Mouse (Mus musculus) hindbrain, embryonic 16.5 days (tissue): ENCODE measurements around the gene Ptpdc1. TPM values are rescaled to one million over a fixed set of nuclear protein-coding genes. Genes with fewer than 3 reads are reported as not detected.

Experiments
- ATAC-seq: fragments of 200-750 bp; cut with Nextera tagmentation; 2 replicates; pipeline ENCODE4 v1.8.0; 2017; ENCODE audit warnings: moderate TSS enrichment, moderate library complexity
- H3K27ac ChIP-seq: fragments of 300-500 bp; sonication (generic); 2 replicates; pipeline ENCODE4 v1.5.1; 2014; ENCODE audit warnings: low read depth, mild to moderate bottlenecking, control low read depth, low read length, moderate library complexity
- H3K27me3 ChIP-seq: fragments of 300-500 bp; sonication (generic); replicated peaks from 2 replicates; pipeline ENCODE4 v1.6.1; 2014; ENCODE audit warnings: low read length; ENCODE audit not compliant: control insufficient read depth, insufficient read depth
- H3K36me3 ChIP-seq: fragments of 300-500 bp; sonication (generic); 2 replicates; pipeline ENCODE4 v1.6.1; 2014; ENCODE audit warnings: mild to moderate bottlenecking, low read length, moderate library complexity, mixed read lengths; ENCODE audit not compliant: control insufficient read depth, insufficient read depth
- H3K4me1 ChIP-seq: fragments of 300-500 bp; sonication (generic); 2 replicates; pipeline ENCODE4 v1.6.1; 2014; ENCODE audit warnings: low read depth, low read length; ENCODE audit not compliant: control insufficient read depth, insufficient read depth
- H3K4me2 ChIP-seq: fragments of 300-500 bp; sonication (generic); 2 replicates; pipeline ENCODE4 v1.6.1; 2014; ENCODE audit warnings: mild to moderate bottlenecking, low read length, control low read depth, moderate library complexity
- H3K4me3 ChIP-seq: fragments of 300-500 bp; sonication (generic); 2 replicates; pipeline ENCODE4 v1.5.1; 2014; ENCODE audit warnings: mild to moderate bottlenecking, low read length, control low read depth, moderate library complexity
- H3K9ac ChIP-seq: fragments of 300-500 bp; sonication (generic); 2 replicates; pipeline ENCODE4 v1.6.1; 2014; ENCODE audit warnings: low read depth, mild to moderate bottlenecking, control low read depth, low read length, moderate library complexity
- H3K9me3 ChIP-seq: fragments of 300-500 bp; sonication (generic); 2 replicates; pipeline ENCODE4 v1.6.1; 2014; ENCODE audit warnings: mild to moderate bottlenecking, low read length, moderate library complexity; ENCODE audit not compliant: control insufficient read depth
- WGBS: fragments of 180-500 bp; shearing (Covaris S2); extraction: QIAGEN DNeasy Blood & Tissue Kit; methylation state at CpG from one replicate; pipeline ENCODE4 v1.1.7; 2014; 5-methylcytosine and 5-hydroxymethylcytosine counted together
- polyA plus RNA-seq: library from polyadenylated mRNA; unstranded; fragments of >200 nt; fragmentation: Nextera tagmentation; extraction: Ambion mirVana; gene quantifications from 2 replicates; pipeline ENCODE4 v1.2.1, GENCODE M21; 2015

Ptpdc1 gene
- polyA plus RNA-seq: 14.7 and 17.4 TPM in 2 replicates

GRCm38 (mm10) chr13:48625433-48626184, at the start of gene Ptpdc1:
TSS of gene Ptpdc1 (minus strand) at chr13:48625664.
- Histone ChIP-seq H3K4me3 (peak within 1 kb of the TSS; percentile 92), H3K9ac (peak within 1 kb of the TSS; percentile 93), H3K4me1 (peaks cover 6% of the 10 kb centered on the region; the same call in 1 of the 2 replicates), H3K9me3 (no peaks in the 10 kb centered on the region), H3K27ac (peak within 1 kb of the TSS; percentile 94), H3K27me3 (no peaks in the 10 kb centered on the region), H3K4me2 (peak within 1 kb of the TSS; percentile 91), H3K36me3 (no peaks in the 10 kb centered on the region)
- peak; percentile 100 for ATAC-seq
- under 1% methylated on average over 54 of the region's 76 CpGs for WGBS

GRCm38 (mm10) chr13:48674609-48675008, 49.1 kb upstream of the Ptpdc1 start:
- 84% methylated on average over 5 of the region's 5 CpGs for WGBS
- H3K27me3 ChIP-seq: peaks cover 27% of the 10 kb centered on the region

GRCm38 (mm10) chr13:48672312-48672840, 46.9 kb upstream of the Ptpdc1 start:
- H3K27ac ChIP-seq: no peak overlapping the region
- H3K4me2 ChIP-seq: peak overlapping the region; percentile 29
- H3K4me1 ChIP-seq: peaks cover 10% of the 10 kb centered on the region
- peak overlapping the region; percentile 13; the same call in 1 of the 2 replicates for H3K4me3 ChIP-seq
- no peaks in the 10 kb centered on the region for H3K36me3 ChIP-seq
- no peak for ATAC-seq
- peaks cover 32% of the 10 kb centered on the region for H3K27me3 ChIP-seq
- H3K9me3 ChIP-seq: no peaks in the 10 kb centered on the region; the same call in 1 of the 2 replicates
- no peak overlapping the region for H3K9ac ChIP-seq
- under 1% methylated on average over 24 of the region's 24 CpGs for WGBS

More at GRCm38 (mm10) chr13:48674609-48675008, 49.1 kb upstream of the Ptpdc1 start:
- ATAC-seq: no peak
- H3K27ac ChIP-seq: no peak overlapping the region
- no peaks in the 10 kb centered on the region for H3K36me3 ChIP-seq
- H3K9ac ChIP-seq: no peak overlapping the region
- H3K4me3 ChIP-seq: no peak overlapping the region
- no peaks in the 10 kb centered on the region; the same call in 1 of the 2 replicates for H3K9me3 ChIP-seq
- no peaks in the 10 kb centered on the region for H3K4me1 ChIP-seq
- H3K4me2 ChIP-seq: no peak overlapping the region

DNA sequence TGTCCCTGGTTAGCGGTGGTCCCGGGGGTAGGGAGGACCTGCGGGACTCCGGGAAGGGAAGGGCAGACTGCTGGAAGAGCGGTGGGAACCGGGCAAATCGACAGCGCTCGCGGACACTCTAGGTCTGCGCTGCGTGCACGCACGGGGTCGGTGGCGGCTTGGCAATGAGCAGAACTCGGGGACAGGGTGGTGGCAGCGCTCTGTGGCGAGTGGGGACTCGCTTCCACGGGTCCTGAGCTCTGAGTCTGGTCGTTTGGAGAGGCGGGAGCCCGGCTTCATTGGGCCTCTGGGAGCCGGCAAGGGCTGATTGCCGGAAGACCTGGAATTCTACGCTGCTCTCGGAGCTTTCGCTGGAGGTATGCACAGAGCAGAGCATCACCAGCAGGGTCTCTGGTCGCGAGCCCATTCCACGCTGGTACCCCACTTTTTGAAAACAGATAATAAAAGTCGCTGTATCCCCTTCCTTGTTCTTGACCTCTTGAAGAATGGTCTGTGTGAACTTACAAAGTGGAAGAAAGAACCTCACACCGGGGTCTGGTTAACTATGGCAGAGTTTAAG, 43.6 kb upstream of the Ptpdc1 start:
- Histone ChIP-seq H3K4me3 (peak overlapping the region; percentile 24), H3K36me3 (no peaks in the 10 kb centered on the region), H3K27me3 (peaks cover 46% of the 10 kb centered on the region), H3K9me3 (no peaks in the 10 kb centered on the region), H3K9ac (no peak overlapping the region), H3K27ac (no peak overlapping the region), H3K4me2 (peak overlapping the region; percentile 37), H3K4me1 (peaks cover 18% of the 10 kb centered on the region)
- WGBS: under 1% methylated on average over 34 of the region's 34 CpGs
- ATAC-seq: peak; percentile 48; the same call in 1 of the 2 replicates

DNA sequence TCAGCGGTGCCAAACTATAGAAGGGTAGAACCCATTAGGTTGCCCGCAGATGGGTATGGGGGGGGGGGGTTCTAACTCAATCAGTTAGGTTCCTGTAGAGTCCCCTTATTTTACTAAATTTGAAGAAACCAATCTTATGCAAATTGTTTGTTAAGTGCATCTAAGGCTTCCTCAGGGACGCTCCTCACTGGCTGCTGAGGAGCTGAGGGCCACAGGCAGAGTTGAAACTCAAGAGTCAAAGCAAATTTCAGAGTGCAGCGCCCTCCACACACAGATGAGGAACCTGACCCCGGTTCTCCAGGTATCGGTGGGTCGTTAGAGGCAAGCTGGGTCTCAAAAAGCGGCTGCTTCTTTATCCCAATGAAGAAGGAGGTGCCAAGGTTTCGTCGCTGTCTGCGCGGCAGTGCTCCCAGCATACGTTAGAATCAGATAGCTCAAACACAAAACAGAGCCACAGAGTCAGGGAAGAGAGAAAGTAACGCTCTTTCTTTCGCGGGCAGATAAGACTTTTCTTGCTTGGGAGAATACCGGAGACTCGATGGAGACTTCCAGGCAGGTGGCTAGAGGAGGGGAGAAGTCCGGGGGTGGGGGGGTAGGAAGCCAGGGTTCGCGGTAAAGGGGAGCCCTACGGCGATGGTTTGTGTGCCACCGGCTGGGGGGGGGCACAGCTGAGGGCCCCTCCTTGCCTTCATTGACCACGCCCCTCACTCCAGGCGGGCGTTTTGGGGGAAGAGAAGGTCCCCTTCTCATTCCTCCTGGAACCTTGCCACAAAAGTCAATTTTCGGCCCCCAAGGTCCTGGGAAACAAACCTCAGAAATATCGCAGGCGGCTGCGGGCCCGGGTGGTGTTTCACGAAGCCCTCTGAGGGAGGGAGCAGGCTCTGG, 42.9 kb upstream of the Ptpdc1 start:
- H3K27me3 ChIP-seq: peaks cover 48% of the 10 kb centered on the region
- H3K9ac ChIP-seq: no peak overlapping the region
- H3K36me3 ChIP-seq: no peaks in the 10 kb centered on the region
- H3K4me2 ChIP-seq: peak overlapping the region; percentile 37
- no peak overlapping the region for H3K27ac ChIP-seq
- no peaks in the 10 kb centered on the region for H3K9me3 ChIP-seq
- H3K4me3 ChIP-seq: peak overlapping the region; percentile 24; the same call in 1 of the 2 replicates
- 2% methylated on average over 33 of the region's 33 CpGs for WGBS
- H3K4me1 ChIP-seq: peaks cover 19% of the 10 kb centered on the region
- no peak for ATAC-seq

GRCm38 (mm10) chr13:48667461-48667860, 42.0 kb upstream of the Ptpdc1 start:
- Histone ChIP-seq H3K9me3 (no peaks in the 10 kb centered on the region), H3K36me3 (no peaks in the 10 kb centered on the region), H3K9ac (no peak overlapping the region), H3K4me1 (peaks cover 27% of the 10 kb centered on the region), H3K27me3 (peaks cover 47% of the 10 kb centered on the region), H3K4me3 (no peak overlapping the region), H3K4me2 (no peak overlapping the region), H3K27ac (no peak overlapping the region)
- WGBS: 5% methylated on average over 4 of the region's 4 CpGs
- ATAC-seq: no peak

DNA sequence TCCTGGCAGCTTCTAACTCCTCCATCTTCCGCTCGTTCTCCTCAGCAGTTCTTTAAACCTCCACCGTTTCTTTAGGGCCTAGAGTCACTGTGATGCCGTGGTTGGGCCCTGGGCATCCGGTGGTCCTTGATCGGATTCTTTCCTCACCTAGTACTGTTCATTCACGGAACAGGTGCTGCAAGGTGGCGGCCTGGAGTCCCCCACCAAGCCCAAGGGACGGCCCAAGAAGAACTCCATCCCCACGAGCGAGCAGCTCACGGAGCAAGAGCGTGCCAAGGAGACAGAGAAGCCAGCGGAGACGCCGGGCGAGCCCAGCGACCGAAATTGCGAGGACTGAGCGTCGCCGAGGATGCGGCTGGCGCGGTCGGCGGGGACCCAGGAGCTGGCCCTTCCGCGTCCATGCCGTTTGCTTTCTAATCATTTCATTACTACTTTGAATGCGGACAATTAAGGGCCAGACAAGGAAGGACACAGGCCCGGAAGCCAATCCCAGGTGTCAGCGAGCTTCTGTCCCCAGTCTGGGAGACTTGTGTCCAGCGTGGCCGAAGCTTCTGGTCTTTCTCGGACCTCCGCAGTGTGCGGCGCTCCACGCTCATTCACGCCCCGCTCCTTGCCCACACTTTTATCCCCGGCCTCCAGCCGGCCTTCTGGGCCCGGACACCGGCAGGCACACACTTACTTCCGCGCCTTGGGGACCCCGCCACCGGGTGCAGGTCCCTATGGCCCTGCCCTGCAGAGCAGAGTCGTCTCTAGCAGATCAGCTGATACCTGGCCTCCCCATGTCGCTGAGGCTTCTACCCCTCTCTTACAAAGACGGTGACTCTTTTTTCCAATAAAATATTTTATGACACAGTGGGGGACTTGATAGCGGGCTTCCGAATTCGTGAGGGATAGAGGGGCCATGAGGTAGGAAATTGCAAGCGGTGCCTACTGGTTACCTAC, 40.5 kb upstream of the Ptpdc1 start:
- Histone ChIP-seq H3K4me1 (peaks cover 29% of the 10 kb centered on the region), H3K27ac (no peak overlapping the region), H3K4me2 (no peak overlapping the region), H3K9ac (no peak overlapping the region), H3K36me3 (no peaks in the 10 kb centered on the region), H3K4me3 (no peak overlapping the region), H3K9me3 (no peaks in the 10 kb centered on the region), H3K27me3 (peaks cover 51% of the 10 kb centered on the region)
- WGBS: 1% methylated on average over 58 of the region's 58 CpGs
- no peak for ATAC-seq
